Mouse (Mus musculus) heart, postnatal 0 days (tissue): ENCODE data around the gene Lgals1. TPM values are rescaled to one million over a fixed set of nuclear protein-coding genes. Genes with fewer than 3 reads are reported as not detected.

Experiments
- ATAC-seq: fragments of 200-750 bp; cut with Nextera tagmentation; 2 replicates; pipeline ENCODE4 v1.8.0; 2017; ENCODE audit warnings: low read depth, moderate number of reproducible peaks, moderate library complexity; ENCODE audit not compliant: insufficient read depth
- DNase-seq: peaks from one replicate; pipeline ENCODE4 v3.0.0-alpha.2; 2016; ENCODE audit warnings: low spot score
- H3K27ac ChIP-seq: fragments of 300-500 bp; sonication (generic); 2 replicates; pipeline ENCODE4 v1.5.1; 2014; ENCODE audit warnings: low read depth, mild to moderate bottlenecking
- H3K27me3 ChIP-seq: fragments of 300-500 bp; sonication (generic); 2 replicates; pipeline ENCODE4 v1.6.1; 2014; ENCODE audit warnings: low read length, mixed read lengths; ENCODE audit not compliant: control insufficient read depth, insufficient read depth
- H3K36me3 ChIP-seq: fragments of 300-500 bp; sonication (generic); replicated peaks from 2 replicates; pipeline ENCODE4 v1.6.1; 2014; ENCODE audit warnings: low read length, mixed read lengths; ENCODE audit not compliant: control insufficient read depth, insufficient read depth
- H3K4me1 ChIP-seq: fragments of 300-500 bp; sonication (generic); 2 replicates; pipeline ENCODE4 v1.6.1; 2014; ENCODE audit warnings: antibody characterized with exemption; ENCODE audit not compliant: control insufficient read depth, insufficient read depth
- H3K4me2 ChIP-seq: fragments of 300-500 bp; sonication (generic); 2 replicates; pipeline ENCODE4 v1.6.1; 2014; ENCODE audit warnings: low read depth, mild to moderate bottlenecking, low read length, moderate library complexity
- H3K4me3 ChIP-seq: fragments of 300-500 bp; sonication (generic); 2 replicates; pipeline ENCODE4 v1.5.1; 2014; ENCODE audit warnings: low read depth, low read length
- H3K9ac ChIP-seq: fragments of 300-500 bp; sonication (generic); replicated peaks from 2 replicates; pipeline ENCODE4 v1.6.1; 2014; ENCODE audit warnings: low read depth, low read length, mixed read lengths
- H3K9me3 ChIP-seq: fragments of 300-500 bp; sonication (generic); replicated peaks from 2 replicates; pipeline ENCODE4 v1.6.1; 2016; ENCODE audit warnings: low read length; ENCODE audit not compliant: control insufficient read depth
- CTCF ChIP-seq: IDR thresholded peaks from 2 replicates; pipeline ENCODE4 v1.5.1; 2016; ENCODE audit warnings: antibody characterized with exemption, control low read depth, low read depth
- EP300 ChIP-seq: IDR thresholded peaks from 2 replicates; pipeline ENCODE4 v1.6.1; 2016; ENCODE audit warnings: antibody characterized with exemption, low read depth
- WGBS: fragments of 180-500 bp; shearing (Covaris S2); extraction: QIAGEN DNeasy Blood & Tissue Kit; methylation state at CpG from one replicate; pipeline ENCODE4 v1.1.7; 2014; 5-methylcytosine and 5-hydroxymethylcytosine counted together
- polyA plus RNA-seq: library from polyadenylated mRNA; unstranded; fragments of >200 nt; fragmentation: Nextera tagmentation; extraction: Ambion mirVana; gene quantifications from 2 replicates; pipeline ENCODE4 v1.2.1, GENCODE M21; 2015
- total RNA-seq: library from RNA; depleted of rRNA; stranded (reverse); fragments of >200 nt; gene quantifications from 2 replicates; pipeline ENCODE4 v1.2.3, GENCODE M21; 2014; ENCODE audit warnings: low replicate concordance

The Lgals1 gene
- total and polyA plus RNA-seq, 2 experiments from 2014 or later: 709 to 800 TPM

- Histone ChIP-seq H3K4me3 (peak overlapping the region; percentile 54), H3K4me1 (peaks cover 12% of the 10 kb centered on the region; the same call in 1 of the 2 replicates)
- under 1% methylated on average over 83 of the region's 87 CpGs for WGBS
These were observed 12.3 kb upstream of the Lgals1 start for GRCm38 (mm10) chr15:78914091-78914822.

GRCm38 (mm10) chr15:78914823-78915659, 11.5 kb upstream of the Lgals1 start:
- Histone ChIP-seq H3K27ac (no peak overlapping the region), H3K4me2 (peak overlapping the region; percentile 96), H3K9ac (no peak overlapping the region), H3K4me3 (peak overlapping the region; percentile 54), H3K4me1 (peaks cover 12% of the 10 kb centered on the region; the same call in 1 of the 2 replicates), H3K27me3 (no peaks in the 10 kb centered on the region), H3K9me3 (no peaks in the 10 kb centered on the region), H3K36me3 (peaks cover 18% of the 10 kb centered on the region; the same call in 1 of the 2 replicates)
- TF ChIP-seq CTCF (no peak), EP300 (no peak)
- 56% methylated on average over 8 of the region's 8 CpGs for WGBS
- ATAC-seq: no peak
- no peak for DNase-seq

More at GRCm38 (mm10) chr15:78914091-78914822, 12.3 kb upstream of the Lgals1 start:
- Histone ChIP-seq H3K9me3 (no peaks in the 10 kb centered on the region), H3K27me3 (no peaks in the 10 kb centered on the region), H3K27ac (0 out of 2 replicates have a peak overlapping the region, but pooled peaks have one; percentile 18), H3K36me3 (peaks cover 23% of the 10 kb centered on the region), H3K4me2 (peak overlapping the region; percentile 96), H3K9ac (peak overlapping the region; percentile 53)
- no peak for TF ChIP-seq CTCF
- no peak for TF ChIP-seq EP300
- DNase-seq: no peak
- peak; percentile 69 for ATAC-seq

- H3K9ac ChIP-seq: no peak overlapping the region
- H3K4me2 ChIP-seq: 0 out of 2 replicates have a peak overlapping the region, but pooled peaks have one; percentile 15
- H3K27me3 ChIP-seq: no peaks in the 10 kb centered on the region
- H3K27ac ChIP-seq: no peak overlapping the region
- WGBS: 3% methylated on average over 8 of the region's 8 CpGs
- ATAC-seq (peak; percentile 48), DNase-seq (peak; percentile 85)
- H3K36me3 ChIP-seq: 0 out of 2 replicates have a peak, but pooled peaks cover 12% of the 10 kb centered on the region
- H3K9me3 ChIP-seq: no peaks in the 10 kb centered on the region
- H3K4me1 ChIP-seq: peaks cover 12% of the 10 kb centered on the region; the same call in 1 of the 2 replicates
- no peak for TF ChIP-seq EP300
- TF ChIP-seq CTCF: peak; percentile 98
- no peak overlapping the region for H3K4me3 ChIP-seq
These were observed 10.9 kb upstream of the Lgals1 start for GRCm38 (mm10) chr15:78915660-78916017.

GRCm38 (mm10) chr15:78916052-78916826, 10.3 kb upstream of the Lgals1 start:
- H3K27ac ChIP-seq: no peak overlapping the region
- H3K4me1 ChIP-seq: peaks cover 12% of the 10 kb centered on the region; the same call in 1 of the 2 replicates
- no peak for DNase-seq
- no peak overlapping the region for H3K4me3 ChIP-seq
- H3K36me3 ChIP-seq: 0 out of 2 replicates have a peak, but pooled peaks cover 9% of the 10 kb centered on the region
- 72% methylated on average over 12 of the region's 12 CpGs for WGBS
- TF ChIP-seq CTCF (no peak), EP300 (no peak)
- H3K9ac ChIP-seq: no peak overlapping the region
- ATAC-seq: no peak
- no peaks in the 10 kb centered on the region for H3K9me3 ChIP-seq
- 0 out of 2 replicates have a peak overlapping the region, but pooled peaks have one; percentile 15 for H3K4me2 ChIP-seq
- H3K27me3 ChIP-seq: no peaks in the 10 kb centered on the region

GRCm38 (mm10) chr15:78918126-78918525, 8.4 kb upstream of the Lgals1 start:
- Histone ChIP-seq H3K4me2 (no peak overlapping the region), H3K9ac (no peak overlapping the region), H3K9me3 (no peaks in the 10 kb centered on the region), H3K27ac (no peak overlapping the region), H3K4me1 (peaks cover 12% of the 10 kb centered on the region; the same call in 1 of the 2 replicates), H3K27me3 (no peaks in the 10 kb centered on the region), H3K36me3 (0 out of 2 replicates have a peak, but pooled peaks cover 5% of the 10 kb centered on the region), H3K4me3 (no peak overlapping the region)
- DNase-seq: no peak
- TF ChIP-seq CTCF: no peak
- no peak for TF ChIP-seq EP300
- ATAC-seq: no peak
- 89% methylated on average over 22 of the region's 23 CpGs for WGBS
